Mouse (Mus musculus) neural tube, embryonic 14.5 days (tissue): ENCODE measurements around the gene Rnf26. TPM values are rescaled to one million over a fixed set of nuclear protein-coding genes. Genes with fewer than 3 reads are reported as not detected.

Experiments used
- ATAC-seq: fragments of 200-750 bp; cut with Nextera tagmentation; 2 replicates; pipeline ENCODE4 v1.8.0; 2017; ENCODE audit warnings: low read depth, mild to moderate bottlenecking, moderate TSS enrichment, moderate library complexity
- H3K27ac ChIP-seq: fragments of 300-500 bp; sonication (generic); 2 replicates; pipeline ENCODE4 v1.5.1; 2014; ENCODE audit warnings: low read depth, mild to moderate bottlenecking, control low read depth, low read length, moderate library complexity, mixed read lengths
- H3K27me3 ChIP-seq: fragments of 300-500 bp; sonication (generic); 2 replicates; pipeline ENCODE4 v1.6.1; 2014; ENCODE audit warnings: low read length; ENCODE audit not compliant: control insufficient read depth, insufficient read depth
- H3K36me3 ChIP-seq: fragments of 300-500 bp; sonication (generic); 2 replicates; pipeline ENCODE4 v1.6.1; 2014; ENCODE audit warnings: low read length, mixed read lengths; ENCODE audit not compliant: control insufficient read depth, insufficient read depth
- H3K4me1 ChIP-seq: fragments of 300-500 bp; sonication (generic); 2 replicates; pipeline ENCODE4 v1.6.1; 2014; ENCODE audit warnings: low read length; ENCODE audit not compliant: control insufficient read depth, insufficient read depth
- H3K4me2 ChIP-seq: fragments of 300-500 bp; sonication (generic); 2 replicates; pipeline ENCODE4 v1.6.1; 2014; ENCODE audit warnings: mild to moderate bottlenecking, low read depth, low read length, control low read depth
- H3K4me3 ChIP-seq: fragments of 300-500 bp; sonication (generic); 2 replicates; pipeline ENCODE4 v1.5.1; 2014; ENCODE audit warnings: low read depth, low read length, control low read depth, mixed read lengths
- H3K9ac ChIP-seq: fragments of 300-500 bp; sonication (generic); replicated peaks from 2 replicates; pipeline ENCODE4 v1.6.1; 2014; ENCODE audit warnings: low read depth, mild to moderate bottlenecking, control low read depth, low read length, mixed read lengths
- H3K9me3 ChIP-seq: fragments of 300-500 bp; sonication (generic); 2 replicates; pipeline ENCODE4 v1.6.1; 2016; ENCODE audit warnings: low read length; ENCODE audit not compliant: control insufficient read depth
- WGBS: fragments of 180-500 bp; shearing (Covaris S2); extraction: QIAGEN DNeasy Blood & Tissue Kit; methylation state at CpG from one replicate; pipeline ENCODE4 v1.1.7; 2014; 5-methylcytosine and 5-hydroxymethylcytosine counted together
- polyA plus RNA-seq: library from polyadenylated mRNA; unstranded; fragments of >200 nt; fragmentation: Nextera tagmentation; extraction: Ambion mirVana; gene quantifications from 2 replicates; pipeline ENCODE4 v1.2.1, GENCODE M21; 2014

Gene Rnf26
- polyA plus RNA-seq, 1 experiment from 2014 or later = 28.9 TPM

GRCm38 (mm10) chr9:44081581-44081980, 31.7 kb downstream of the Rnf26 start:
- no peak overlapping the region for H3K4me3 ChIP-seq
- no peaks in the 10 kb centered on the region for H3K9me3 ChIP-seq
- H3K36me3 ChIP-seq = no peaks in the 10 kb centered on the region
- H3K27me3 ChIP-seq = no peaks in the 10 kb centered on the region; the same call in 1 of the 2 replicates
- peaks cover 14% of the 10 kb centered on the region; the same call in 1 of the 2 replicates for H3K4me1 ChIP-seq
- H3K27ac ChIP-seq = no peak overlapping the region
- no peak overlapping the region for H3K4me2 ChIP-seq
- H3K9ac ChIP-seq = no peak overlapping the region
- 62% methylated on average over 5 of the region's 5 CpGs for WGBS
- ATAC-seq = no peak

GRCm38 (mm10) chr9:44080953-44081352, 32.4 kb downstream of the Rnf26 start:
- H3K4me3 ChIP-seq = no peak overlapping the region
- H3K36me3 ChIP-seq = no peaks in the 10 kb centered on the region
- H3K27me3 ChIP-seq = no peaks in the 10 kb centered on the region; the same call in 1 of the 2 replicates
- H3K4me2 ChIP-seq = no peak overlapping the region
- WGBS = 66% methylated on average over 5 of the region's 5 CpGs
- peaks cover 14% of the 10 kb centered on the region; the same call in 1 of the 2 replicates for H3K4me1 ChIP-seq
- no peak overlapping the region for H3K27ac ChIP-seq
- H3K9me3 ChIP-seq = no peaks in the 10 kb centered on the region
- ATAC-seq = no peak
- no peak overlapping the region for H3K9ac ChIP-seq

- Histone ChIP-seq H3K4me3 (no peak overlapping the region), H3K9ac (no peak overlapping the region), H3K4me1 (peaks cover 14% of the 10 kb centered on the region; the same call in 1 of the 2 replicates), H3K27me3 (no peaks in the 10 kb centered on the region; the same call in 1 of the 2 replicates), H3K27ac (no peak overlapping the region), H3K4me2 (no peak overlapping the region), H3K9me3 (no peaks in the 10 kb centered on the region), H3K36me3 (no peaks in the 10 kb centered on the region)
- 77% methylated on average over 10 of the region's 10 CpGs for WGBS
- no peak for ATAC-seq
Observed at GRCm38 (mm10) chr9:44079997-44080780, 33.1 kb downstream of the Rnf26 start.

GRCm38 (mm10) chr9:44078955-44079756, 34.2 kb downstream of the Rnf26 start:
- no peak overlapping the region for H3K4me3 ChIP-seq
- H3K27ac ChIP-seq = no peak overlapping the region
- H3K4me2 ChIP-seq = no peak overlapping the region
- no peaks in the 10 kb centered on the region; the same call in 1 of the 2 replicates for H3K27me3 ChIP-seq
- H3K9me3 ChIP-seq = no peaks in the 10 kb centered on the region
- no peak overlapping the region for H3K9ac ChIP-seq
- WGBS = 43% methylated on average over 16 of the region's 16 CpGs
- no peaks in the 10 kb centered on the region for H3K36me3 ChIP-seq
- ATAC-seq = peak; percentile 61; the same call in 1 of the 2 replicates
- H3K4me1 ChIP-seq = peaks cover 12% of the 10 kb centered on the region; the same call in 1 of the 2 replicates

- no peaks in the 10 kb centered on the region for H3K9me3 ChIP-seq
- H3K4me1 ChIP-seq = peaks cover 7% of the 10 kb centered on the region; the same call in 1 of the 2 replicates
- no peak for ATAC-seq
- H3K27ac ChIP-seq = no peak overlapping the region
- no peaks in the 10 kb centered on the region; the same call in 1 of the 2 replicates for H3K27me3 ChIP-seq
- no peaks in the 10 kb centered on the region for H3K36me3 ChIP-seq
- no peak overlapping the region for H3K4me2 ChIP-seq
- no peak overlapping the region for H3K9ac ChIP-seq
- 85% methylated on average over 10 of the region's 10 CpGs for WGBS
- no peak overlapping the region for H3K4me3 ChIP-seq
Observed at GRCm38 (mm10) chr9:44078136-44078797, 35.0 kb downstream of the Rnf26 start.

- Histone ChIP-seq H3K4me1 (peaks cover 7% of the 10 kb centered on the region; the same call in 1 of the 2 replicates), H3K4me2 (no peak overlapping the region), H3K27ac (no peak overlapping the region), H3K9me3 (no peaks in the 10 kb centered on the region), H3K27me3 (no peaks in the 10 kb centered on the region), H3K36me3 (no peaks in the 10 kb centered on the region), H3K4me3 (no peak overlapping the region), H3K9ac (no peak overlapping the region)
- no peak for ATAC-seq
- 85% methylated on average over 11 of the region's 11 CpGs for WGBS
Observed at GRCm38 (mm10) chr9:44077266-44077910, 35.9 kb downstream of the Rnf26 start.

- ATAC-seq = no peak
- Histone ChIP-seq H3K4me2 (no peak overlapping the region), H3K27ac (no peak overlapping the region), H3K9me3 (no peaks in the 10 kb centered on the region), H3K4me1 (peaks cover 7% of the 10 kb centered on the region; the same call in 1 of the 2 replicates), H3K9ac (no peak overlapping the region), H3K27me3 (no peaks in the 10 kb centered on the region), H3K36me3 (no peaks in the 10 kb centered on the region), H3K4me3 (no peak overlapping the region)
- 19% methylated on average over 5 of the region's 5 CpGs for WGBS
Observed at GRCm38 (mm10) chr9:44076764-44077120, 36.6 kb downstream of the Rnf26 start.

GRCm38 (mm10) chr9:44075996-44076763, 37.1 kb downstream of the Rnf26 start:
- Histone ChIP-seq H3K27me3 (no peaks in the 10 kb centered on the region), H3K27ac (no peak overlapping the region), H3K4me2 (no peak overlapping the region), H3K9ac (no peak overlapping the region), H3K4me1 (peaks cover 7% of the 10 kb centered on the region; the same call in 1 of the 2 replicates), H3K4me3 (no peak overlapping the region), H3K9me3 (no peaks in the 10 kb centered on the region), H3K36me3 (no peaks in the 10 kb centered on the region)
- 71% methylated on average over 16 of the region's 16 CpGs for WGBS
- no peak for ATAC-seq
